ENCODE assay signal across 12 mouse cellular contexts in the genomic region with DNA sequence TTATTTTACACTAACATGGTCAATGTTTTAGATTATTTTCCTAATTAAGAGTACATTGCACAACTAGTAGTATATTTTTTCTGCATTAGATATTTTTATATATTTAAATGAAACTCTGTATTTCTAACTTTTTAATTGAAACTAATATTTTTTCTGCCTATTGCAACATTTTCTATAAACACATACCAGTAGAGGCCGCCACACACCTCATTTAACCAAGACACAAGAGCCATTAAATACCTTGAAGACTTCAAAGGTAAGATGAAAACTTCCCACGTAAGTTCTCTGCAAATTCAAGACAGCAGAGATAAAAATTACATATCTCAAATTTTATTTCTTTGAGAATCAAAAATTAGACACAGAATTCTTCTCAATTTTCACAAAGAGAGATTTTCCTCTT. TPM values are rescaled to one million over a fixed set of nuclear protein-coding genes. Genes with fewer than 3 reads are reported as not detected.
DNase-seq lines count a peak whose midpoint lies in the region; ATAC-seq lines count a peak whose summit lies in the region.
"Had no signal": no experiment of that assay in that cellular context is flagged by ENCODE, and none has a peak within 500 bp of the region (broad histone marks: within the 10 kb centered on the region; RNA-seq: fewer than 3 reads in every experiment).

No protein-coding gene starts in this region.

- WGBS in forebrain, embryonic 14.5 days, result 28% methylated on average over 2 of the region's 2 CpGs
- 10% methylated on average over 2 of the region's 2 CpGs for WGBS in forebrain, embryonic 13.5 days

- no peak for ATAC-seq in forebrain, embryonic 14.5 days
- no peak for ATAC-seq in forebrain, embryonic 13.5 days
- ATAC-seq in megakaryocyte-erythroid progenitor cell, adult 5-6 weeks (replicated peaks; ENCODE audit: low FRiP score, low TSS enrichment, poor library complexity, severe bottlenecking), result no peak
- ATAC-seq: activated CD4-positive, CD25-positive, alpha-beta regulatory T cell, adult 4 months had no signal

- no peak overlapping the region for H3K4me2 ChIP-seq in forebrain, embryonic 14.5 days (ENCODE audit: low read length)
- no peak overlapping the region for H3K4me2 ChIP-seq in forebrain, embryonic 13.5 days
- H3K4me2 ChIP-seq: liver, embryonic 15.5 days had no signal

- DNase-seq in forebrain, embryonic 14.5 days (ENCODE audit: low spot score), result peak; percentile 51
- peak; percentile 15 for DNase-seq in kidney, postnatal 10 days
- no peak for DNase-seq in kidney, adult 18-20 months
- DNase-seq in 3T3-L1 (ENCODE audit: low read depth, low spot score), result peak; percentile 25
- peak; percentile 26 for DNase-seq in A20 (ENCODE audit: low read depth, low spot score)
- DNase-seq: heart, adult 11 months had no signal

- no peaks in the 10 kb centered on the region for H3K36me3 ChIP-seq in forebrain, embryonic 14.5 days (ENCODE audit: control insufficient read depth, insufficient read depth, low read length)
- no peaks in the 10 kb centered on the region for H3K36me3 ChIP-seq in forebrain, embryonic 13.5 days (ENCODE audit: poor library complexity, severe bottlenecking)
- H3K36me3 ChIP-seq: liver, embryonic 15.5 days had no signal

- no peak overlapping the region for H3K27ac ChIP-seq in forebrain, embryonic 14.5 days (ENCODE audit: low read depth, low read length)
- H3K27ac ChIP-seq in forebrain, embryonic 13.5 days, result no peak overlapping the region
- H3K27ac ChIP-seq: liver, embryonic 15.5 days had no signal

- H3K4me3 ChIP-seq in forebrain, embryonic 14.5 days (ENCODE audit: low read depth, low read length), result no peak overlapping the region
- no peak overlapping the region for H3K4me3 ChIP-seq in forebrain, embryonic 13.5 days
- H3K4me3 ChIP-seq: liver, embryonic 15.5 days; myocyte had no signal

- H3K9me3 ChIP-seq in forebrain, embryonic 14.5 days (replicated peaks; ENCODE audit: control insufficient read depth, low read length), result no peaks in the 10 kb centered on the region
- no peaks in the 10 kb centered on the region for H3K9me3 ChIP-seq in forebrain, embryonic 13.5 days (replicated peaks)
- H3K9me3 ChIP-seq: liver, embryonic 15.5 days had no signal

- H3K9ac ChIP-seq in forebrain, embryonic 14.5 days (ENCODE audit: low read length), result no peak overlapping the region
- no peak overlapping the region for H3K9ac ChIP-seq in forebrain, embryonic 13.5 days
- H3K9ac ChIP-seq: liver, embryonic 15.5 days had no signal

- H3K27me3 ChIP-seq in forebrain, embryonic 14.5 days (replicated peaks; ENCODE audit: control insufficient read depth, insufficient read depth, low read length), result no peaks in the 10 kb centered on the region
- no peaks in the 10 kb centered on the region for H3K27me3 ChIP-seq in forebrain, embryonic 13.5 days

- no peaks in the 10 kb centered on the region for H3K4me1 ChIP-seq in forebrain, embryonic 14.5 days (ENCODE audit: control insufficient read depth, insufficient read depth, low read length)
- peaks cover under 1% of the 10 kb centered on the region; the same call in 1 of the 2 replicates for H3K4me1 ChIP-seq in forebrain, embryonic 13.5 days
- H3K4me1 ChIP-seq: liver, embryonic 15.5 days had no signal

RNA-seq across cellular contexts. Expression of a gene that starts 8.2 kb away (rescaled TPM):
- 9.8 and 14.0 TPM in 2 replicates for polyA plus RNA-seq in forebrain, embryonic 14.5 days (2014; fragmentation: Nextera tagmentation; extraction: Ambion mirVana)
- polyA plus RNA-seq in forebrain, embryonic 13.5 days (2015; fragmentation: Nextera tagmentation; extraction: Ambion mirVana), result 10.1 and 10.7 TPM in 2 replicates
- total RNA-seq in megakaryocyte-erythroid progenitor cell, adult 5-6 weeks (2014; fragmentation: Nextera tagmentation), result not detected in 2 replicates
- not detected in 2 replicates for total RNA-seq in megakaryocyte-erythroid progenitor cell, adult 5-6 weeks (2017)
- total RNA-seq: hematopoietic stem cell, adult 5-6 weeks had no signal
- polyA plus RNA-seq: activated CD4-positive, CD25-positive, alpha-beta regulatory T cell, adult 4 months; myocyte had no signal
